Mouse (Mus musculus): Measurements from ENCODE around the gene Olfr1201.

DNA sequence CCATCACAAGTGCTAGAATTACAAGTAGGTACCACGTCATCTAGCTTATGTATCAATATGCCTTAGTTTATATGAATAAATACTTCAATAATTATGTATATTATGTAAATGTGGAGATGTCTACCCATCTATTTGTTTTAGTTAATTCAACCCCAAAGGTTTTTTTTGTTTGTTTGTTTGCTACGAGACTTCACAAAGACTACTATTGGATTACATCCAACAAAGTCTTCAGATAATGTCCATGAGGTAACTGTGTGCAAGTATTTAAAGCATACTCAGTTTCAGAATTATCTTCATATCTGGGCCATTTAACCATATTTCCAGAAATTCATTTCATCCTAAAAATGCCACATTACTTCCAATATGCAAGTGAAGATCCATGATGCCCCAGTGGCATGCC, 36.6 kb downstream of the Olfr1201 start, which contains the start of gene Olfr1205:
- no peak for TF ChIP-seq POLR2A (IDR thresholded peaks at IDR 0.05; ENCODE audit: low read depth, low read length)
- no peak for TF ChIP-seq CTCF (IDR thresholded peaks at IDR 0.05; ENCODE audit: borderline replicate concordance, insufficient read depth, low read length)
